Comparison of ENCODE assay signal across 8 mouse cellular contexts in genomic region chr2:32289578-32289977, GRCm38 (mm10). TPM values are rescaled to one million over a fixed set of nuclear protein-coding genes. Genes with fewer than 3 reads are reported as not detected.
DNase-seq lines count a peak whose midpoint lies in the region; ATAC-seq lines count a peak whose summit lies in the region.

No protein-coding gene starts in this region.

- peaks cover 72% of the 10 kb centered on the region for H3K79me2 ChIP-seq in macrophage (ENCODE audit: inconsistent target)

- no peak overlapping the region for H3K4me2 ChIP-seq in hindbrain, embryonic 11.5 days (replicated peaks; ENCODE audit: low read depth, low read length)

- H3K9me3 ChIP-seq in hindbrain, embryonic 11.5 days (ENCODE audit: control insufficient read depth, low read length), result no peaks in the 10 kb centered on the region

- no peak overlapping the region for H3K4me3 ChIP-seq in hindbrain, embryonic 11.5 days (ENCODE audit: low read depth, low read length)
- H3K4me3 ChIP-seq in macrophage (ENCODE audit: inconsistent target), result peak overlapping the region; percentile 90; the same call in 1 of the 2 replicates

- H3K9ac ChIP-seq in hindbrain, embryonic 11.5 days (ENCODE audit: low read depth, low read length), result no peak overlapping the region

- DNase-seq in spleen, postnatal 36 days (ENCODE audit: low spot score in 2 of 2), result peak; percentile 20 to 63
- DNase-seq in spleen, postnatal 10 days (ENCODE audit: low spot score in 2 of 2), result no peak
- peak; percentile 65 for DNase-seq in c-Kit-positive CD71-negative TER-119-negative erythroid progenitor cells, embryonic 14.5 days (ENCODE audit: low read depth)
- DNase-seq in hindbrain, embryonic 11.5 days (ENCODE audit: low spot score), result peak; percentile 52
- DNase-seq in gastrocnemius, postnatal 14 days, result no peak
- DNase-seq in adrenal gland, postnatal 4 days (ENCODE audit: low spot score in 2 of 2), result no peak
- no peak for DNase-seq in cerebellum, postnatal 25 days

- no peaks in the 10 kb centered on the region for H3K36me3 ChIP-seq in hindbrain, embryonic 11.5 days (ENCODE audit: control insufficient read depth, insufficient read depth, low read length)
- no peaks in the 10 kb centered on the region for H3K36me3 ChIP-seq in macrophage (ENCODE audit: inconsistent target)

- H3K27ac ChIP-seq in hindbrain, embryonic 11.5 days (ENCODE audit: low read depth, low read length), result no peak overlapping the region
- no peak overlapping the region for H3K27ac ChIP-seq in macrophage

- no peak for ATAC-seq in hindbrain, embryonic 11.5 days (ENCODE audit: low FRiP score)

- H3K27me3 ChIP-seq in hindbrain, embryonic 11.5 days (ENCODE audit: control insufficient read depth, insufficient read depth, low read length), result no peaks in the 10 kb centered on the region

- no peaks in the 10 kb centered on the region for H3K4me1 ChIP-seq in hindbrain, embryonic 11.5 days (replicated peaks; ENCODE audit: control insufficient read depth, insufficient read depth, low read length)

- intact Hi-C loops in gastrocnemius, postnatal 14 days (cut with DNase I; ENCODE audit: low total_unique reads), result no loop called here

RNA-seq across cellular contexts. Expression of gene Swi5, which starts 1.7 kb away (rescaled TPM):
- polyA plus RNA-seq in hindbrain, embryonic 11.5 days (2014; fragmentation: Nextera tagmentation; extraction: Ambion mirVana), result 185 and 378 TPM in 2 replicates
- 10 to 100 TPM in 25 of 26 experiments, 1 to 10 TPM in 1; 8.4 to 63.2 (median 18.8) TPM for total RNA-seq in macrophage (2018; cell fraction: chromatin; rRNA removed)
- 100 to 1,000 TPM; 126 to 250 (median 160) TPM for total RNA-seq in macrophage (2018; cell fraction: cytosol; rRNA removed)
- total RNA-seq in macrophage (2018; cell fraction: nucleus; rRNA removed), result 10 to 100 TPM; 16.1 to 62.8 (median 35.2) TPM
- polyA plus RNA-seq in macrophage (2018), result 220 to 392 TPM (median 276 TPM) in 3 replicates
- total RNA-seq in gastrocnemius, postnatal 14 days (2021), result 100 to 1,000 TPM; 117 to 120 TPM
- total RNA-seq in adrenal gland, postnatal 4 days (2021), result 100 to 1,000 TPM; 225 to 237 TPM

RNA-seq across cellular contexts. Expression of gene Golga2, which starts 2.4 kb away (rescaled TPM):
- polyA plus RNA-seq in hindbrain, embryonic 11.5 days (2014; fragmentation: Nextera tagmentation; extraction: Ambion mirVana), result 14.6 and 17.7 TPM in 2 replicates
- 100 to 1,000 TPM in 14 of 26 experiments, 10 to 100 TPM in 12; 39.3 to 178 (median 109) TPM for total RNA-seq in macrophage (2018; cell fraction: chromatin; rRNA removed)
- total RNA-seq in macrophage (2018; cell fraction: cytosol; rRNA removed), result 10 to 100 TPM; 28.9 to 43.9 (median 39.4) TPM
- total RNA-seq in macrophage (2018; cell fraction: nucleus; rRNA removed), result 10 to 100 TPM; 29.5 to 82.0 (median 48.2) TPM
- polyA plus RNA-seq in macrophage (2018), result 31.7 to 53.4 TPM (median 36.4 TPM) in 3 replicates
- 10 to 100 TPM; 58.4 to 62.1 TPM for total RNA-seq in gastrocnemius, postnatal 14 days (2021)
- 10 to 100 TPM; 78.6 to 80.4 TPM for total RNA-seq in adrenal gland, postnatal 4 days (2021)

RNA-seq across cellular contexts. Expression of gene Uck1, which starts 29.6 kb away (rescaled TPM):
- polyA plus RNA-seq in hindbrain, embryonic 11.5 days (2014; fragmentation: Nextera tagmentation; extraction: Ambion mirVana), result 56.0 and 64.1 TPM in 2 replicates
- total RNA-seq in macrophage (2018; cell fraction: chromatin; rRNA removed), result 10 to 100 TPM; 12.8 to 66.2 (median 38.4) TPM
- 10 to 100 TPM; 10.4 to 32.0 (median 22.9) TPM for total RNA-seq in macrophage (2018; cell fraction: cytosol; rRNA removed)
- 10 to 100 TPM in 25 of 26 experiments, 1 to 10 TPM in 1; 9.2 to 47.3 (median 24.4) TPM for total RNA-seq in macrophage (2018; cell fraction: nucleus; rRNA removed)
- polyA plus RNA-seq in macrophage (2018), result 19.4 to 32.3 TPM (median 28.1 TPM) in 3 replicates
- total RNA-seq in gastrocnemius, postnatal 14 days (2021), result 10 to 100 TPM; 14.7 to 15.2 TPM
- 10 to 100 TPM; 88.3 to 98.2 TPM for total RNA-seq in adrenal gland, postnatal 4 days (2021)

RNA-seq across cellular contexts. Expression of gene Pomt1, which starts 53.2 kb away (rescaled TPM):
- polyA plus RNA-seq in hindbrain, embryonic 11.5 days (2014; fragmentation: Nextera tagmentation; extraction: Ambion mirVana), result 23.8 and 26.8 TPM in 2 replicates
- total RNA-seq in macrophage (2018; cell fraction: chromatin; rRNA removed), result 10 to 100 TPM in 21 of 26 experiments, 1 to 10 TPM in 5; 5.0 to 56.5 (median 24.3) TPM
- total RNA-seq in macrophage (2018; cell fraction: cytosol; rRNA removed), result 10 to 100 TPM in 14 of 26 experiments, 1 to 10 TPM in 12; 6.7 to 12.9 (median 10.4) TPM
- total RNA-seq in macrophage (2018; cell fraction: nucleus; rRNA removed), result 10 to 100 TPM in 23 of 26 experiments, 1 to 10 TPM in 3; 5.9 to 47.9 (median 17.1) TPM
- polyA plus RNA-seq in macrophage (2018), result 11.1 to 15.3 TPM (median 12.5 TPM) in 3 replicates
- 10 to 100 TPM; 14.4 to 17.3 TPM for total RNA-seq in gastrocnemius, postnatal 14 days (2021)
- 10 to 100 TPM; 36.7 to 40.4 TPM for total RNA-seq in adrenal gland, postnatal 4 days (2021)

Comparison
In these comparisons a context has a peak if more than half of its experiments do, and no peak if none do; other contexts are left out.
1. DNase-seq: peak in spleen, postnatal 36 days (2 of 2), c-Kit-positive CD71-negative TER-119-negative erythroid progenitor cells, embryonic 14.5 days (single experiment) and hindbrain, embryonic 11.5 days (single experiment); none in spleen, postnatal 10 days (0 of 2), gastrocnemius, postnatal 14 days (single experiment), adrenal gland, postnatal 4 days (0 of 2) and cerebellum, postnatal 25 days (0 of 2).
2. RNA of gene Uck1, which starts 29.6 kb away (total RNA-seq): 88.3 to 98.2 TPM in adrenal gland, postnatal 4 days; 14.7 to 15.2 TPM in gastrocnemius, postnatal 14 days; every median in the first group is over 4 times any median in the second.